Mouse (Mus musculus): ENCODE measurements around the gene Sgf29.

Sgf29 gene

DNA sequence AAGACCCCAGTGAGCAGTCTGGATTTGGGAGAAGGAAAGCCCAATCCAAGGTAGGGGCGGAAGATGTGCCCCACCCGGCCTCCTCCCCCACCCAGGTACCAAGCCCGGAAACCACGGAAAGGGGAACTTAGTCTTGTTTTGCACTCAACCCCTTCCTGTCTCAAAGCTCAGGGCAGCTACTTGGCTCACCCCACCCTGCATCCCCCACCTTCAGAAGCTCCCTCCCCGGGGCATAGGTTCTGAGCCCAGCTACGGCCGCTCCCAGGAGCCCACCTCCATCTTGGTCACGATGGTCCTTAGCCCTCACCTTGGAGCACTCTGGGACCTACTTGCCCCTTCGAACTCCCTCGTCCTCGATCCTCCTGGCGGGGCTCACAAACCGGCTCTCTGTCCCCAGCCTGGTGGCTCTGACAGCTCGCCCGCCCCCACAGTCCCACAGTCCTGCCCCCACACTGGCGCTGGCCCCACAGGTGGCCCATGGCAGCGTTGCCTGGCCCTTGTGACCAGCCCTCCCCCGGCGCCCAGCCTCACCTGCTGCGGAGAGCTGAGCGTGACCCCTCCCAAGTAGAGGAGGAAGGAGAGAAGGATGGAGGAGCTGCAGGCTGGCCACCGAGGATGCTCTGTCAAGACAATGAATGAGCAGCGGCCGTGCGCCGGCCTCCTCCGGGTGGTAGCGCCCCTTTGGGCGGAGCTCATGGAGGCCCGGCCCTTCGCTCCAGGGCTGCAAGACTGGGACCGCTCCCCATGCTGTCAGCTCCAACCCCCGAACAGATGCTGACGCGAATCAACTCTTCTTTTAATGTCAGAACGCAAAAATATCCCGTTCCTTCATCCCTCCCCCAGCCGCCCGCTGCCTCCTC, 55.2 kb downstream of the Sgf29 start:
- in situ Hi-C loops (cut with MboI, MseI) = loop anchor here (5.0 kb wide), 1 partner anchor 493 kb away; the partner anchor contains the start of gene Cd2bp2

DNA sequence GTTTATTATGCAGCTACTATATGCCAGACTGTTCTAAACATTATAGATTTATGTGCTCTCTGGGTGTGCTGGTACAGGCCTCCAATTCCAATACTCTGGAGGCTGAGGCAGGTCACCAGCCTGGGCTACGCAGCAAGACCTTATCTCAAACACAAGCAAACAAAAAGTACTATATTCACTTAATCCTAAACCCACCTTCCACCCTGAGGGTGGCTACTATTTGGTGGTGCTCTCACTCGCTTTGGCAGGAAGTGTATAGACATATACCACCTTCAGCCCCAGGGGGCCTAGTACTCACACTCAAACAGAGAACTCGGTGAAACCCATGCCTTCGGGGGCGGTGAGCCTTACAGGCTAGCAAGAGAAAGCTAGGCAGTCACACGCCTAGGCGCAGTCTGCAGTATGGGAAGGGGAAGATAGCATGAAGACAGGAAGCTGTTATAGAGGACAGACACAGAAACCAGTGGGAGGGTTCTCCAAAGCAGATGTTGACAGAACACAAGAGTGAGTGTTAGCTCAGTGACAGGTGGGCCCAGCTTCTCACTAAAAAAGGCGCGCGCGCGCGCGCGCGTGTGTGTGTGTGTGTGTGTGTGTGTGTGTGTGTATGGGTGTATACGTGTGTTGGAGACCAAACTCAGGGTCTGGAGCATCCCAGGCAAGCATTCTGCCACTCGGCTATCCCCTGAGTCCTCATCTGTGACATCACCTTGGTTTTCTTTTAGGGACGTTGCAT, 58.5 kb downstream of the Sgf29 start, which contains the start of gene Coro1a:
Coro1a (minus strand) TSS at position 346 of the 733 bp plus-strand sequence.
- in situ Hi-C loops (cut with MboI, MseI) = loop anchor here (5.0 kb wide), 1 partner anchor 50 kb away; the partner anchor contains the start of gene Mapk3

DNA sequence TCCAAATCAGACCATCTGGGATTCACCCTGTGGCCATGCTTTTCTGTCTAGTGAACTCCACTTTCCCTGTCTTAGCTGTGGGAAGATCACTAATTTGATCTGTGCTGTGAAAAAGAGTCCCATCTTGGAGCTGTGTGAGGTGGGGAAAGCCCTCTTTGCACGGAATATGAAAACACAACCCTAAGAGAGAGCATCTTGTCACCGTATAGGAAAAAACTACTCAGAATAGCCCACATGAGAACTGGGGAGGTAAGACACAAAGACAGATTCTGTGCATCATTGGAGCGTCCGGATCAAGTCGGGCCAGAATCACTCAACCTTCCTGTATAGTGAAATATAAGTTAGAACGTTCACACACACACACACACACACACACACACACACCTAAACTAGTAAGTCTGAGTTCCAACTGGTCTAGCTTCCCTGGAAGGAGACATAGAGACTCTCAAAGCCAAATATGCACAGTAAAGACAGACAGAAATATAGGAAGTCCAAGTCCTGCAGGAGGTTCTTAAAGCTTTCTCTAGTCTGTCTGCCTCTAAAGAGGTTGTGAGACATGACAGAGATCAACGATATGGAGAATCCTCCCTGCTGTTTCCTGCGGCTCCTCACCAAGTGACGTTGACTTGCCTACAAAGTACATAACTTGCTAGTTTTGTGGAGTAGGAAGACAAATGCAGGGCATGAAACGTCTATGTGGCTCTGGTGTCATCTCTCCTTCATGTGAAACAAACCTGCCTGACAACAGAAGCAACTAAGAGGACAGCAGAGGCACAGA, 59.3 kb downstream of the Sgf29 start:
- in situ Hi-C loops (cut with MboI, MseI) = loop anchor here (5.0 kb wide), 1 partner anchor 49 kb away; the partner anchor contains the start of gene Mapk3

DNA sequence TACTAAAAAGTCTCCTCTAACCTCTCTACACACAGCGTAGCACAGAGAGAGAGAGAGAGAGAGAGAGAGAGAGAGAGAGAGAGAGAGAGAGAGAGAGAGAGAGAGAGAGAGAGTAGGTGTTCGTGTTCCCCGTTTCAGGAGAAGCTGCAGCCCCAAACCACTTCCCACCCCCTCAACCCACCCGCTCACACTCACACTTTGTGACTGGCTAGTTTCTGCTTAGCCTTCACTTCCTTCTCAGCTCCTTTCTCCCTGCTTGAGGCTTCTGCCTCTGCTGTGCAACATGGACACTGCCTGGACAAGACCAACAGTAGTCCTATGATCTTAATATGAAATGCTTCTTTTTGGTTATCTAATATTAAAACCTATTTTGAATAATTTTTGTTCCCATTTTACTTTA, 61.2 kb downstream of the Sgf29 start:
- in situ Hi-C loops (cut with MboI, MseI) = no loop called here

DNA sequence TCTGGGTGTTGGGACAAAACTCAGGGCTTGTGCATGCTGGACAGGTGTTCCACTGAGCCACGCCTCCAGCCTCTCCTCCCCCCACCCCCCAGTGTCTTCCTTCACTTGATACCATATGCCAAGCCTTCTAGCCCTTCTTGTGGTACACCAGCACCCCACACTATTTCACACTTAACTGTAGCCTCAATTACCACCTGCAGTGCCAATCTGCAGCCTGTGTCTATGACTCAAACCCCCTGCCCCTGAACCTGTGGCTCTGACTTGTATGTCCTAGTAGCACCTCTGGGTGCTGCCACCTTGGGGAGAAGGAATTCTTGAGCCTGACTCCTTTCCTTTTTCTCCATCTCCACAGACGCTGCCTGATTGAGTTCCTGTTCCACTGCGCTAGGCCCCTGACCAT, 62.8 kb downstream of the Sgf29 start:
- in situ Hi-C loops (cut with MboI, MseI) = no loop called here

DNA sequence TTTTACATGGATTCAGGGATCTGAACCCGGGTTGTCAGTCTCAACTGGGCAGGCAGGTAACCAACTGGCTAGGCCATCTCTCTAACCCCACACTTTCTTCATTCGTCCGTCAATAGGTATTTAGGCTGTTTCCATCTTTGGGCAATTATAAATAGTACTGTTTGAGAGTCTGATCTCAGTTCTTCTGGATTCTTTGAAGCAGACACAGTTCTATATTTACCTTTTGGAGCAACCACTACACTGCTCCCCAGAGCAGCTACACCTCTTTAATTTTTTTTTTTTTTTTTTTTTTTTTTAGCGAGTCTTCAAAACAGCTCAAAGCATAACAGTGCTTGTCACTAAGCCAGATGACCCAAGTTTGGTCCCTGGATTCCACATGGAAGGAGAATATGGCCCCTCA, 66.6 kb downstream of the Sgf29 start:
- in situ Hi-C loops (cut with MboI, MseI) = no loop called here

DNA sequence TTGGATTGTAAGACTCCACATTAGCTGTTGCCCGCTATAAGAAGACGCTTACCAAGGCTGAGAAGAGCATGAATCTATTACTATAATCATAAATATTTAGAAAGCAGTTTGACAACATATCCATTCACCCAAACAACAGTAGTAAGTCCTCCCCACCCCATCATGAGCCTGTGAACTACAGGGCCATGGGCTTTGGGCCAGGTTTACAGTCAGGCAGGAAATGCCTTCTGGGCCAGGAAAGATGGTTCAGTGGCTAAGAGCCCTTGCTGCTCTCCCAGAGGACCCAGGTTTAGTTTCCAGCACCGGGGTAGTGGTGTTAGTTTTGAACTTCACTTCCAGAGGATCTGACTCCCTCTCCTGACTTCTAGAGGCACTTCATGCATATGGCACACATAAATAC, 68.5 kb downstream of the Sgf29 start:
- in situ Hi-C loops (cut with MboI, MseI) = no loop called here

DNA sequence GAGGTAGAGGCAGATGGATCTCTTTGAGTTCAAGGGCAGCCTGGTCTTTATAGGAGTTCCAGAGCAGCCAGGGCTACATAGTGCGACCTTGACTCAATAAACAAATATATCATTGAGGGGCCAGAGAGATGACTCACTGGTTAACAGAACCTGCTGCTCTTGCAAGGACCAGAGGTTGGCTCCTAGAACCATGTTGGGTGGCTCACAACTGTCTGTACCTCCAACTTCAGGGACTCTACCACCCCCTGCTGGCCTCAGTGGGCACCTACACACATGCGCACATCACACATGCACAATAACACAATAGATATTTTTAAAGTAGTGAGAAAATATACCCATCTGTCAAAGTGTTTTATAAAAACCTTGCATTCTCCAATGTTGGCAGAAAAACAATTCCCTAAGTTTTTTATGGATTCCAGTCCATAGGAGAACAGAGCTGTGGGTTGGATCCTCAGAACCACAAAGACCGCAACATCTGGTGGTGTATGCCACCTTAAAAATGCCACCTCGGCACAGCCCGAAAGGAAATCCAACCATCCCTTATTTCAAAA, 69.8 kb downstream of the Sgf29 start:
- in situ Hi-C loops (cut with MboI, MseI) = no loop called here

DNA sequence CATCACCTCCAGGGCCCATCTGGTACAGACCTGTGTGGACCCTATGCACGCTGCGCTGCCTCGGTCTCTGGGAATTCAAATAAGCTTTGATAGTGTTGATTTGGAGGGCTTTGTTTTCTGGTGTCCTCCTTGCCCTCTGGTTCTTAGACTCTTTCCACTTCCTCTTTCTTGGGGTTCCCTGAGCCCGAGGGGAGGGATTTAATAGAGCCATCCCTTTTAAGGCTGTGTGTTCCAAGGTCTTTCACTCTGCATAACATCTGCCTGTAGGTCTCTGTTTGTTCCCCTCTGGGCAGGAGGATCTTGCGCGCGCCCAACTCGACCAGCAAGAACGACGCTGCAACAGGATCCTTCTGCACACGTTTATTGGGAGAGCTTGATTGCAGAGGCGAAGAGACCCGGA, 72.5 kb downstream of the Sgf29 start:
- in situ Hi-C loops (cut with MboI, MseI) = no loop called here
